Mouse (Mus musculus) midbrain, embryonic 16.5 days (tissue): Measurements from ENCODE around the gene Enpep. TPM values are rescaled to one million over a fixed set of nuclear protein-coding genes. Genes with fewer than 3 reads are reported as not detected.

ENCODE experiments used
- ATAC-seq: fragments of 200-750 bp; cut with Nextera tagmentation; 2 replicates; pipeline ENCODE4 v1.8.0; 2017; ENCODE audit warnings: moderate TSS enrichment
- H3K27ac ChIP-seq: fragments of 300-500 bp; sonication (generic); 2 replicates; pipeline ENCODE4 v1.5.1; 2014; ENCODE audit warnings: mild to moderate bottlenecking, low read length, mixed read lengths
- H3K27me3 ChIP-seq: fragments of 300-500 bp; sonication (generic); 2 replicates; pipeline ENCODE4 v1.6.1; 2014; ENCODE audit warnings: low read depth, low read length, mixed read lengths; ENCODE audit not compliant: control insufficient read depth, insufficient read depth
- H3K36me3 ChIP-seq: fragments of 300-500 bp; sonication (generic); 2 replicates; pipeline ENCODE4 v1.6.1; 2014; ENCODE audit warnings: mild to moderate bottlenecking, low read length, moderate library complexity, mixed read lengths; ENCODE audit not compliant: control insufficient read depth, insufficient read depth
- H3K4me1 ChIP-seq: fragments of 300-500 bp; sonication (generic); 2 replicates; pipeline ENCODE4 v1.6.1; 2014; ENCODE audit warnings: mild to moderate bottlenecking, low read length, mixed read lengths; ENCODE audit not compliant: control insufficient read depth, insufficient read depth
- H3K4me2 ChIP-seq: fragments of 300-500 bp; sonication (generic); 2 replicates; pipeline ENCODE4 v1.6.1; 2014; ENCODE audit warnings: mild to moderate bottlenecking, low read length, mixed read lengths
- H3K4me3 ChIP-seq: fragments of 300-500 bp; sonication (generic); 2 replicates; pipeline ENCODE4 v1.5.1; 2014; ENCODE audit warnings: low read depth, mild to moderate bottlenecking, low read length, moderate library complexity, mixed read lengths
- H3K9ac ChIP-seq: fragments of 300-500 bp; sonication (generic); 2 replicates; pipeline ENCODE4 v1.6.1; 2014; ENCODE audit warnings: low read depth, low read length, mixed read lengths
- H3K9me3 ChIP-seq: fragments of 300-500 bp; sonication (generic); replicated peaks from 2 replicates; pipeline ENCODE4 v1.6.1; 2014; ENCODE audit warnings: mild to moderate bottlenecking, low read length, mixed read lengths; ENCODE audit not compliant: control insufficient read depth, poor library complexity, severe bottlenecking
- WGBS: fragments of 180-500 bp; shearing (Covaris S2); extraction: QIAGEN DNeasy Blood & Tissue Kit; methylation state at CpG from one replicate; pipeline ENCODE4 v1.1.7; 2014; 5-methylcytosine and 5-hydroxymethylcytosine counted together
- polyA plus RNA-seq: library from polyadenylated mRNA; unstranded; fragments of >200 nt; fragmentation: Nextera tagmentation; extraction: Ambion mirVana; gene quantifications from 2 replicates; pipeline ENCODE4 v1.2.1, GENCODE M21; 2015

Gene Enpep
- polyA plus RNA-seq, 1 experiment from 2014 or later, result 2.2 TPM

GRCm38 (mm10) chr3:129303941-129304340 is 28.6 kb downstream of the Enpep start:
- Histone ChIP-seq H3K9me3 (no peaks in the 10 kb centered on the region), H3K9ac (no peak overlapping the region), H3K4me2 (no peak overlapping the region), H3K27me3 (no peaks in the 10 kb centered on the region), H3K27ac (no peak overlapping the region), H3K4me3 (no peak overlapping the region), H3K4me1 (no peaks in the 10 kb centered on the region), H3K36me3 (no peaks in the 10 kb centered on the region)
- 6% methylated on average over 3 of the region's 3 CpGs for WGBS
- no peak for ATAC-seq

DNA sequence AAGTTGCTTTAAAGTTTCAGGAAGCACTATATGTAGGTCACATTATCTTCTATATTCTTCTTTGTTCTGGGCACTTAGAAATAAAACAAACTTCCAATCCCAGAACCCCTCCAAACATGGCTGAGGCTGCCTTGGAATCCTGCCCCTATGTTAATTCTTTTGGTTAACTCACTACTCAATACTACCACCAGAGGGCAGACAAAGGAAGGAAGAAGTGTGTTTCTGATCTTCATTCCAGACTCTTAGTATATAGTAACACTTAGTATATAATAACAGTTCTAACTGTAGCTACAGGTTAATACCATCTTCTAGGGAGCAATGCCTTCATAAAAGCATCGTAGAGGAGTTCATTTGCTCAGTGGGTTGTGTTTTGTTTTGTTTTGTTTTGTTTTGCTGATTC is 32.6 kb downstream of the Enpep start:
- Histone ChIP-seq H3K9ac (no peak overlapping the region), H3K27ac (no peak overlapping the region), H3K36me3 (no peaks in the 10 kb centered on the region), H3K4me3 (no peak overlapping the region), H3K4me2 (no peak overlapping the region), H3K4me1 (no peaks in the 10 kb centered on the region), H3K9me3 (no peaks in the 10 kb centered on the region), H3K27me3 (no peaks in the 10 kb centered on the region)
- no peak for ATAC-seq
- 74% methylated on average over 1 of the region's 1 CpGs for WGBS

GRCm38 (mm10) chr3:129298606-129299005 is 33.9 kb downstream of the Enpep start:
- Histone ChIP-seq H3K4me1 (no peaks in the 10 kb centered on the region), H3K27ac (no peak overlapping the region), H3K27me3 (no peaks in the 10 kb centered on the region), H3K4me3 (no peak overlapping the region), H3K9me3 (no peaks in the 10 kb centered on the region), H3K9ac (no peak overlapping the region), H3K4me2 (no peak overlapping the region), H3K36me3 (no peaks in the 10 kb centered on the region)
- ATAC-seq, result no peak
- 92% methylated on average over 8 of the region's 8 CpGs for WGBS

DNA sequence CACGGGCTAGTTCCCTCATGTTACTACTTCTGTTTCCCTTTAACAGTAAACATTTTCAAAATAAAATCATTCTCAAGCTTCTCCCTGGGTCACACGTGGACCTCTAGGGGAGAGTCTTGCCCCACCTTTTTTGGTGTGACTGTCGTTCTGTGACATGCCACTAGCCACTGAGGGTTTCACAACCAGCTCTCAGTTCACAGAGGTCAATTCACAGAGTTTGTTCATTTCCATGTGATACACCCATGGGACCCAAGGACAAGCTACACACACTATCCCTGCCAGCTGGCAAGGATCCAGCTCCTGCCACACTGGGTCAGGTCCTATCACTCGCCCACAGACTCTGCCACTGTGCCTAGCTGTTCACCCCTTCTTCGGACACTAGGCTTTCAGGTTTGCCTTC is 35.5 kb downstream of the Enpep start:
- Histone ChIP-seq H3K4me2 (no peak overlapping the region), H3K36me3 (no peaks in the 10 kb centered on the region), H3K27ac (no peak overlapping the region), H3K27me3 (no peaks in the 10 kb centered on the region), H3K4me1 (no peaks in the 10 kb centered on the region), H3K9me3 (no peaks in the 10 kb centered on the region), H3K9ac (no peak overlapping the region), H3K4me3 (no peak overlapping the region)
- ATAC-seq, result no peak
- WGBS, result 80% methylated on average over 5 of the region's 5 CpGs

DNA sequence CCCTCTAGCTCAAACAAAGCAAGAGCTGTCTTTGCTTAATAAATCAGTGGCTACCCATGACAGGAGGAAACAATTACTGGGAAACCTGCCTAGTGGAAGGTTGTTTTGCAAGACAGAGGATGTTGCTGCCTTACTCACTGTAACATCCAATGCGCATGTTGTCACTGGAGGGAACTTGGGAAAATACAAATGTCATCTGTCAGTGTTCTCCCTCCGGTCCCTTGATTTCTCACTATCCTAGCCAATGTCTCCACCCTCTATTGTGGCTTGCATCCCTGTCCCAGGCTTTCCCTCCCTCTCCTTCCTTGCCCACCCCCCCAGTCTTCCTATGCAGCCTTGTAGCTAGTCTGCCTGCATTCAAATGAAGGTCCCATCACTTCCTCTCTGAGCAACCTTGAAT is 36.6 kb downstream of the Enpep start:
- no peak overlapping the region for H3K4me2 ChIP-seq
- 51% methylated on average over 2 of the region's 2 CpGs for WGBS
- no peak overlapping the region for H3K4me3 ChIP-seq
- H3K4me1 ChIP-seq, result no peaks in the 10 kb centered on the region
- H3K36me3 ChIP-seq, result no peaks in the 10 kb centered on the region
- no peak overlapping the region for H3K9ac ChIP-seq
- H3K27ac ChIP-seq, result no peak overlapping the region
- H3K27me3 ChIP-seq, result no peaks in the 10 kb centered on the region
- no peaks in the 10 kb centered on the region for H3K9me3 ChIP-seq
- ATAC-seq, result no peak

DNA sequence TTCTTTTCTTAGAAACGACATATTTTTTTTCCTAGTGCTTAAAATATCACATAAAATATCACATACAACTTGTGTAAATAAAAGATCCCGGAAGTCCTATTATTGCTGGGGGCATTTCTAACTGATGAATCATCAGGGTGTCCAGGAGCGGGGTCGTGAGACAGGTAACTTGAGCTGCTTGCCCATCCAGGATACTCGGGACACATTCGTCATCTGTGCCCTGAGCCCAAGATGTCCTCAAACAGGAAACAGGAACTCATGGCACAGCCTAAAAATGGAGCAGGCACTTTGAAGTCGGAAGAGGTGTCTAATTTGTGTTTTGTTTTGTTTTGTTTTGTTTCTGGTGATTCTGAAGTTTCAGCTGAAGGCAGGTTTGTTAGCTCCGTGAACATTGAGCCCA is 43.0 kb downstream of the Enpep start:
- Histone ChIP-seq H3K27me3 (no peaks in the 10 kb centered on the region), H3K4me1 (no peaks in the 10 kb centered on the region), H3K27ac (no peak overlapping the region), H3K9ac (no peak overlapping the region), H3K9me3 (no peaks in the 10 kb centered on the region), H3K36me3 (no peaks in the 10 kb centered on the region), H3K4me3 (no peak overlapping the region), H3K4me2 (no peak overlapping the region)
- WGBS, result 85% methylated on average over 8 of the region's 8 CpGs
- ATAC-seq, result no peak

DNA sequence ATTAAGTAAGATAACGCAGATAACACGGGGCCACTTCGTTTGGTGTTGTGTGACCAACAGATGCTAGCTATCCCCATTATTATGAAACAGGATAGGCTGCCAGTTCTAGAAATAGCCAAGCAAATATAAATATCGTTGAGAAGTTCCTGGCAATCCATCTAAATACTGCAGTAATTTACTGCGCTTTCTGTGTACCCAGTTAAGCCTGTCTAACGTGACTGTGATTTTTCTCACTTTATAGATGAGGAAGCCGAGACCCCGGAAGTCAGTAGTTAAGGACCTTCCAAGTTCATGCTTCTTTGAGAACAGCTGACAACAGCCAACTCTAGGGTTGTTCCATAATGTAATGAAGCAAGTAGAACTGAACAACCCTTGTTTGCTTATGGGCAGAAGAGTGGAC is 45.4 kb downstream of the Enpep start:
- H3K27me3 ChIP-seq, result no peaks in the 10 kb centered on the region
- no peaks in the 10 kb centered on the region for H3K36me3 ChIP-seq
- ATAC-seq, result no peak
- no peak overlapping the region for H3K4me3 ChIP-seq
- 92% methylated on average over 8 of the region's 8 CpGs for WGBS
- no peak overlapping the region for H3K9ac ChIP-seq
- no peak overlapping the region for H3K27ac ChIP-seq
- no peak overlapping the region for H3K4me2 ChIP-seq
- no peaks in the 10 kb centered on the region for H3K4me1 ChIP-seq
- H3K9me3 ChIP-seq, result no peaks in the 10 kb centered on the region

DNA sequence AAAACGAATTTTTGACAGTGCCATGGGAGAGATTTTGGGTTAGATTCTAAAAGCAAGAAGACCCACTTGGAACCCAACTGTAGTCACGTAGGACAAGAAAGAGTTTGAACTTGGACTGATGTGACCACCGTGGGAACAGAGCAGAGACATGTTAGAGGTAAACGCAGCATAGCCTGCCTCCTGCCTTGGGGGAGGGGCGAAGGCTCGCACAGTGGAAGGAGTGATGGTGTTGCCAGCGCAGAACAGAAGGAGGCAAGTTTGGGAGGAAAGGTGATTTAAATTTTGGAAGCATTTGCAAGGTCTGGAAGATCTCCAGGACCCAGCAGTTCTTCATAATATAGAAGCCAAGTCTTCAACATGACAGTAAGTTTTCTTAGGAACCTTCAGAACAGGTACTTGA is 46.1 kb downstream of the Enpep start:
- no peaks in the 10 kb centered on the region for H3K9me3 ChIP-seq
- no peaks in the 10 kb centered on the region for H3K4me1 ChIP-seq

GRCm38 (mm10) chr3:129284326-129284725 is 48.2 kb downstream of the Enpep start:
- Histone ChIP-seq H3K27ac (no peak overlapping the region), H3K27me3 (no peaks in the 10 kb centered on the region), H3K4me1 (no peaks in the 10 kb centered on the region), H3K36me3 (no peaks in the 10 kb centered on the region), H3K9me3 (no peaks in the 10 kb centered on the region), H3K4me3 (no peak overlapping the region), H3K4me2 (no peak overlapping the region), H3K9ac (no peak overlapping the region)
- no peak for ATAC-seq
- WGBS, result 91% methylated on average over 5 of the region's 5 CpGs

More for the DNA sequence above, 46.1 kb downstream of the Enpep start:
- H3K36me3 ChIP-seq, result no peaks in the 10 kb centered on the region
- no peaks in the 10 kb centered on the region for H3K27me3 ChIP-seq
- H3K27ac ChIP-seq, result no peak overlapping the region
- no peak overlapping the region for H3K4me3 ChIP-seq
- ATAC-seq, result no peak
- 81% methylated on average over 7 of the region's 7 CpGs for WGBS
- no peak overlapping the region for H3K4me2 ChIP-seq
- H3K9ac ChIP-seq, result no peak overlapping the region

DNA sequence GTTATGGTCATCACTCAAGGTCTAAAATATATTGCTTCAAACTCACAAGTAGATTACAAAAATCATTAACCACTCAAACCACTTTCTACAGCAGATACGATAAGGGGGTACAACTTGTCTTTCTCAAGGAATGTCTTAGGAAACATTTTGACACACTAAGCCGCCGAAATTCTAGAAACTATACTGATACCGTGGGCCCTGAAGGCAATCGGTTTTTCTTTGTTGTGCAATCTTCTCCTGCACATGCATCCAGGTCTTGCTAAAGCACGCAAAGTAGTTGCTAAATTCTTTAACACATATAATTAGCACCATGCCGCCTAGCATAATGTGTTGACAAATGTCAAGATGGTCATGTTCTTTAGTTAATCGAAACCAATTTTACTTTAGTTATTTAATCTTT is 53.1 kb downstream of the Enpep start:
- Histone ChIP-seq H3K4me1 (no peaks in the 10 kb centered on the region), H3K4me3 (no peak overlapping the region), H3K9ac (no peak overlapping the region), H3K36me3 (no peaks in the 10 kb centered on the region), H3K4me2 (no peak overlapping the region), H3K27ac (no peak overlapping the region), H3K27me3 (no peaks in the 10 kb centered on the region), H3K9me3 (no peaks in the 10 kb centered on the region)
- ATAC-seq, result no peak
- 94% methylated on average over 8 of the region's 8 CpGs for WGBS
